Mouse (Mus musculus) heart, postnatal 36 days (tissue): ENCODE data around the gene Ift122. TPM values are rescaled to one million over a fixed set of nuclear protein-coding genes. Genes with fewer than 3 reads are reported as not detected.
A peak's percentile ranks its signal among the peaks of the same experiment; 100 is the strongest.
"Not testable (repeated sequence)": the region's sequence is repeated elsewhere in the genome, so short reads cannot be mapped to it uniquely, and the experiment has no call there.

Source experiments
- DNase-seq, 2 experiments: peaks; one replicate each; pipeline ENCODE4 v3.0.0; 2021 to 2022
- intact Hi-C: fragments of 180-260 bp; cut with DNase I; formaldehyde crosslinking; loops from one replicate; pipeline ENCODE4 v1.15.1; 2025
- total RNA-seq, 2 experiments: library from RNA; stranded (reverse); gene quantifications; 2 replicates each; pipeline ENCODE4 v1.2.3; 2021

Gene Ift122
- total RNA-seq, 2 experiments from 2014 or later = 9.1 to 9.4 TPM

DNA sequence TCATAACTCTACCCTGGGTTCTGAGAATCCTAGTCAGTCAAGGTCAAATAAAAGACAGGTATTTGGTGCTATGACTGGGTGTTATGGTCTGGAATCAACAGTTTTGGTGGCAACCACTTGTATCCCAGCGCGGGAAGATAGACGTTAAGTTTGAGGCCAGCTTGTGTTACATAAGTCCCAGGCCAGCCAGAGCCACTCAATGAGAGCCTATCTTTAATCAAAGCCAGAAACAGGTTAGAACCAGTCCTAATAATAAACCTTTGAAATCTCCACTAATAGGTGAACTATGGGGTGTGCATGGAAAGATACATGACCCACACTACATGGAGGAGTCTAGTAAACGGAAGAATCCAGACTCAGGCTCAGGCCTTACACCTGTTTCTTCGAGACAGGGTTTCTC, 14.5 kb upstream of the Ift122 start:
- DNase-seq = no peak
- intact Hi-C loops = no loop called here

- intact Hi-C loops = loop anchor here (5.0 kb wide), 1 partner anchor 282 kb away; no protein-coding TSS in a partner anchor
- no peak for DNase-seq
Observed at GRCm38 (mm10) chr6:115845006-115845405, 8.3 kb upstream of the Ift122 start.

DNA sequence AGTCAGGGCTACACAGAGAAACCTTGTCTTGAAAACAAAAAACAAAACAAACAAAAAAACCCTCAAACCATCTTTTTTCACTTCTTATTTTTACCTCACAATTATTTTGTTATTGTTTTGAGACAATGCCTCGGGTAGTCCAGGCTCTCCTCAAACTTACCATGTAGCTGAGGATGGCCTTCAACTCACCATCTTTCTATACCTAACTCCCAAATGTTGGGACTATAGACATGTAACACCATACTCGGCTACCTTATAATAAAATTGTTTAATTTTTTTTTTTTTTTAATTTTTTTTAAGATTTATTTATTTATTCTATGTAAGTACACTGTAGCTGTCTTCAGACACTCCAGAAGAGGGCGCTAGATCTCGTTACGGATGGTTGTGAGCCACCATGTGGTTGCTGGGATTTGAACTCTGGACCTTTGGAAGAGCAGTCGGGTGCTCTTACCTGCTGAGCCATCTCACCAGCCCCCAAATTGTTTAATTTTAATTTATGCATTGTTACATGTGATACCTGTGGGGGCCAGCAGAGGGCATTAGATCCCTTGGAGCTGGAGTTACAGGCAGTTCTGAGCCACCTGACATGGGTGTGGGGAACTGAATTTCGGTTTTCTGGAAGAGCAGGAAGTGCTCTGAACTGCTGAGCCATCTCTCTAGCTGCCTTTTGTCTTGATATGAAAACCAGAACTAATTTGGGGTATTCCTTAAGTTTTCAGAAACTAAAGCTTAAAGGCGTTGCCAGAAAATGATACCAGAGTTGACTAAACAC, 6.4 kb upstream of the Ift122 start:
- intact Hi-C loops = loop anchor here (1.0 to 5.0 kb wide), 3 partner anchors 54 to 280 kb away; no protein-coding TSS in a partner anchor
- DNase-seq = peak; percentile 52 to 69

- intact Hi-C loops = loop anchor here (5.0 kb wide), 1 partner anchor 279 kb away; no protein-coding TSS in a partner anchor
- DNase-seq = no peak
Observed at GRCm38 (mm10) chr6:115848598-115849304, 4.5 kb upstream of the Ift122 start.

GRCm38 (mm10) chr6:115852446-115853090, 702 bp upstream of the Ift122 start:
- intact Hi-C loops = no loop called here
- DNase-seq = no peak

GRCm38 (mm10) chr6:115853985-115854384, 715 bp downstream of the Ift122 start:
- intact Hi-C loops = loop anchor here (2.0 kb wide), 1 partner anchor 33 kb away; no protein-coding TSS in a partner anchor
- DNase-seq = no peak

DNA sequence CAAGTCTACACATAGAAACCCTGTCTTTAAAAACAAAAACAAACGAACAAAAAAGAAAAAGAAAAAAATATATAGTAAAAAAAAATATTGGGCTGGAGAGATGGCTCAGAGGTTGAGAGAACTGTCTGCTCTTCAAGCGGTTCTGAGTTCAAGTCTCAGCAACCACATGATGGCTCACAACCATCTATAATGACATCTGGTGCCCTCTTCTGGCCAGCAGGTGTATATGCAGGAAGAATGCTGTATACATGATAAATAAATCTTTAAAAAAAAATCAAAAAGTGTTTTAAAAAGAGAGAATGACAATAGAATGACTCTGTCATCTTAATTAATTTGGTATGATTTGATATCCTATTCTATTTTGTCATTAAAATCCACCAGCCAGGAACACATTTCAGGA, 1.2 kb downstream of the Ift122 start:
- DNase-seq = no peak
- intact Hi-C loops = loop anchor here (2.0 kb wide), 1 partner anchor 32 kb away; no protein-coding TSS in a partner anchor

DNA sequence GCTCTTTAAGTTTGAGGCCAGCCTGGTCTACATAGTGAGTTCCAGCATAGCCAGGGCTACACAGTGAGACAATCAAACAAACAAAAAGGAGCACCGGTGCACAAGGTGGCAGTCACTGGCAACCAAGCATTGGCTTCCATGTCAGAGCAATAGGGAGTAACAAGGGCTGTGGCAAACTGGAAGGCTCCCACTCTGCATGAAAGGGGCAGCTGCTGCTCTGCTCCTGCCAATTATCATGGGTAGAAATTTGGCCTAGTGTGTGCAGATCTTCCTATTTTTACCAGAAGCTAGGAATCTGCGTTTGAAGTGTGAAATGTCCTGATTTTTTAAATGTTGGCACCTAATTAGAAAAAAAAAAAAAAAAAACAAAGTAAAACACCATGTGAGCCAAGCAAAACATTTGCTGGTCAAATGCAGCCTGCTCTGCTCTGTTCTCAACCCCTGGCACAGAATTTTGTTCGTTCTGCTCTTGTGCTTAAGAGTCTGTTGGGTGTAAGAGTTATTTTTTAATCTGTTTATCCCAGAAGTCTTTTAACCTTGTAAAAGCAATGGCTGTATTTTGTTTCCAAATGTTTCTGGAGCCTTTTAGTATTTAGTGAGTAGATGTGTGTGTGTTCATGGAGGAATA, 2.6 kb downstream of the Ift122 start:
- intact Hi-C loops = loop anchor here (2.0 kb wide), 1 partner anchor 31 kb away; no protein-coding TSS in a partner anchor
- no peak for DNase-seq

- no peak for DNase-seq
- intact Hi-C loops = no loop called here
Observed at GRCm38 (mm10) chr6:115856361-115856745, 3.1 kb downstream of the Ift122 start.

DNA sequence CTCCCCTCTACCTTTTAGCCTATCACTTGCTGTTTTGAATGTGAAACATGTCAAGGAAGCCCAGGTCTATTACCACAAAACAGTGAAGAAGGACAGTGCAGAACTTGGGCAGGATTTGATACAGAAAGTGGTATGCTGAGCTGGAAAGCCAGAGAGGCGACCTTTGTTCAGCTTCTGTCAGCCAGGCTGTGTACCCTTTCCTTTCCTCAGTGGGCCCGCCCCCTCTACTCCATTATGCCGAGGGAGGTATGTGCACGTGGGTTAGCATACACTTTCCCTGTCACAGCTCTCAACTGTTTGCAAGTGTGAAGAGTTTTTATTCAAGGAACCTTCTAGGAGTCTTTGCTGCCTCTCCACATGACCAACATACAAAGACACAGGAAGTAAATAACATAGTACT, 6.0 kb downstream of the Ift122 start:
- intact Hi-C loops = no loop called here
- no peak for DNase-seq

DNA sequence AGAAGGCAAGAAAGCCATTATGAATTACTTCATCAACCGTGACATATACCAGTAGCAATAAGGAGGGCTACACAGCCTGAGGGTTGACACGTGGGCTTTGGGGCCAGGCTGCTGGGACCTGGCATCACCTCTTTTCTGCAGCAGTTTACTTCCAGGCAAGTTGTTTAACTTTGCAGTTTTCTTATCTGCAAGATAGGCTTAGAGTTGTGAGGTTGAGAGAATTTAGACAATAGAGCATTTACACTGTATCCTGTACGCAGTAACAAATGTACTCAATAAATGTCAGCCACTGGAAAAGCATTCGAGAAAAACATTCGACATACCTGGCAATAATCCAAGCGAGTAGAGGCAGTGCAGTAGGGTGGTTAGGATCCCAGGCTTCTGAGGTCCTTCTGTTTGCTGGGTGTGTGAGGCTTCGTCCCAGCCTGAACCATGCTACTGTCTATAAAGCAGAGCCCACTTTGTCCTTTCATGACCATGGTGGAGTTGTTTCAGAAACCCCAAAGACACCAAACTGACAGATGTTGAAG, 6.8 kb downstream of the Ift122 start:
- intact Hi-C loops = no loop called here
- DNase-seq = no peak

GRCm38 (mm10) chr6:115863340-115863841, 10.1 kb downstream of the Ift122 start:
- intact Hi-C loops = no loop called here
- no peak for DNase-seq

GRCm38 (mm10) chr6:115865246-115865645, 12.0 kb downstream of the Ift122 start:
- intact Hi-C loops = no loop called here
- DNase-seq = no peak

DNA sequence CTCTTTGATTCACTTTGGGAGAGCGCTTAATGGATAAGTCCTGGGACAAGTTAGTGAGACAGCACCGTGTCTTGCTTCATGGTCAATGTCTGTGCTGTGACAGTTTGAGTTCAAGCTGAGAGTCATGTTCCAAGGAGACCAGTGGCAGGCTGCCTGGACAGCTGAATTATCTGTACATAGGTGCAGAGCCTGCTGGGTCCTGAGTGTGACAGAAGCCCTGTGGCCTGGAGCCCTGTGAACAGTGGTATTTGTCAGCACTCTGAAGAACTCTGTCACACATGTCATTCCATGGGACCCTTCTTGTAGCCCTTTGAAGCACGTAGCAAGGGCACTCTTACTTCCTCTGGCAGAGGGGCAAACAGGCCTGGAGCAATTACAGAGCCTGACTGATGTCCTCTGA, 13.9 kb downstream of the Ift122 start:
- intact Hi-C loops = not testable (repeated sequence)

GRCm38 (mm10) chr6:115871318-115871717, 18.0 kb downstream of the Ift122 start:
- intact Hi-C loops, DNase-seq: not testable (repeated sequence)

More for the DNA sequence above, 13.9 kb downstream of the Ift122 start:
- DNase-seq = not testable (repeated sequence)

- intact Hi-C loops = no loop called here
- DNase-seq = no peak
Observed at GRCm38 (mm10) chr6:115877239-115877638, 24.0 kb downstream of the Ift122 start.

GRCm38 (mm10) chr6:115878694-115879093, 25.4 kb downstream of the Ift122 start:
- no peak for DNase-seq
- intact Hi-C loops = no loop called here

GRCm38 (mm10) chr6:115879736-115880135, 26.5 kb downstream of the Ift122 start:
- DNase-seq = no peak
- intact Hi-C loops = no loop called here

DNA sequence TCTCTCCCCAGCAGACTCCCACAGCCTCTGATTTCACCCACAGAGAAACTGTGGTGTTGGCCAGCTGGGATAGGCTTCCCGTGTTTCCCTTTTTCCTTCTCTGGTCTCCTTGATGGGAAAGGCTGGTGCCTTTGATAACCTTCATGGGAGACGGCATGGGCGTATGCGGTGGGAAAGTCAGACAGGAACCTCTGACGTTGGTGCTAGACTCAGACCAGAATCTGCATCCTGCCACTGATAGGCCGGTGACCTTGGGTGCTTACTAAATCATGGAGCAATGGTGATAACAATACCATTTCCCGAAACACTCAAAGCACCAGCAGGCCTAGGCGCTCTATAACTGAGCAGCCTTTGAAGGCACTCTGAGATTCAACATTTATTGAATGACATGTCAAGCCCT, 27.5 kb downstream of the Ift122 start:
- DNase-seq = no peak
- intact Hi-C loops = no loop called here

GRCm38 (mm10) chr6:115884018-115884417, 30.7 kb downstream of the Ift122 start:
- no peak for DNase-seq
- intact Hi-C loops = no loop called here
